Mouse (Mus musculus): ENCODE measurements at regions not wholly inside any gene's neighbourhood (a gene's known extent, or its start where the extent isn't known, plus 50 kb on each side); places are given as distances from the start of the nearest gene placed in this dataset.

DNA sequence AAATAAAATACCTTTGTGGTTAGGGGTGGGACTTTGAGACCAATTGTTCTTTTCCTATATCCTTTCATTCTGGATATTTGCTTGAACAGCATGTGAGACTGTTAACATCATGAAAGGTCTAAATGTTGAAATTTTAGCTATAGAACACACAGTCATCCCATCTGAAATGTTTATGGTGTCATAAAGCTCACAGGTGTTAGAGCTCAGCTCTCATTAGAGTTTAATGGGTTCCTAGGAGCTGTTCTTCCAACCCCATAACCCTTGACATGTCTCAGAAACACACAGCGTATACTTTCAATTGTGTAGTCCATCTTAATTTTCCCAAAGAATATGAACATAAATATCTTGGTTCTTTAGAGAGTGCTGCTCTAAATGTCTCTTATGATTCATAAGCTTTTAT is 61.6 kb upstream of the Zwint start:
- H3K27ac ChIP-seq (ENCODE audit: insufficient read depth, low read depth, low read length): no peak overlapping the region
- 100% methylated on average over 1 of the region's 1 CpGs for WGBS
- no peak overlapping the region for H3K4me3 ChIP-seq (ENCODE audit: insufficient read depth, low read depth, low read length)
- no peak for TF ChIP-seq CTCF (IDR thresholded peaks at IDR 0.05; ENCODE audit: insufficient read depth, low read depth, low read length)
- no peak for TF ChIP-seq POLR2A (IDR thresholded peaks at IDR 0.05; ENCODE audit: insufficient read depth, low read depth, low read length)
- H3K4me1 ChIP-seq (ENCODE audit: control insufficient read depth, insufficient read depth, low read length): no peaks in the 10 kb centered on the region
